Mouse (Mus musculus) intestine, postnatal 0 days (tissue): ENCODE results near the gene Clcn5. TPM values are rescaled to one million over a fixed set of nuclear protein-coding genes. Genes with fewer than 3 reads are reported as not detected.

Experiments used
- ATAC-seq: fragments of 200-750 bp; cut with Nextera tagmentation; 2 replicates; pipeline ENCODE4 v1.8.0; 2017; ENCODE audit warnings: mild to moderate bottlenecking, moderate TSS enrichment, moderate library complexity
- H3K27ac ChIP-seq: fragments of 300-500 bp; sonication (generic); 2 replicates; pipeline ENCODE4 v1.5.1; 2014; ENCODE audit warnings: mild to moderate bottlenecking, low read depth, low read length, moderate library complexity
- H3K27me3 ChIP-seq: fragments of 300-500 bp; sonication (generic); replicated peaks from 2 replicates; pipeline ENCODE4 v1.6.1; 2014; ENCODE audit warnings: low read length, mixed read lengths; ENCODE audit not compliant: control insufficient read depth, insufficient read depth
- H3K36me3 ChIP-seq: fragments of 300-500 bp; sonication (generic); 2 replicates; pipeline ENCODE4 v1.6.1; 2014; ENCODE audit warnings: mild to moderate bottlenecking, moderate library complexity; ENCODE audit not compliant: control insufficient read depth, insufficient read depth
- H3K4me1 ChIP-seq: fragments of 300-500 bp; sonication (generic); replicated peaks from 2 replicates; pipeline ENCODE4 v1.6.1; 2014; ENCODE audit warnings: antibody characterized with exemption, low read length, mixed read lengths; ENCODE audit not compliant: control insufficient read depth, insufficient read depth
- H3K4me2 ChIP-seq: fragments of 300-500 bp; sonication (generic); replicated peaks from 2 replicates; pipeline ENCODE4 v1.6.1; 2014; ENCODE audit warnings: low read depth, mild to moderate bottlenecking, moderate library complexity
- H3K4me3 ChIP-seq: fragments of 300-500 bp; sonication (generic); 2 replicates; pipeline ENCODE4 v1.5.1; 2014; ENCODE audit warnings: low read depth, low read length
- H3K9ac ChIP-seq: fragments of 300-500 bp; sonication (generic); 2 replicates; pipeline ENCODE4 v1.6.1; 2014; ENCODE audit warnings: mild to moderate bottlenecking, low read depth, low read length
- H3K9me3 ChIP-seq: fragments of 300-500 bp; sonication (generic); 2 replicates; pipeline ENCODE4 v1.6.1; 2016; ENCODE audit warnings: mixed run types; ENCODE audit not compliant: control insufficient read depth
- CTCF ChIP-seq: sonication (generic); IDR thresholded peaks from 2 replicates; pipeline ENCODE4 v1.5.1; 2016; ENCODE audit warnings: low read depth, mild to moderate bottlenecking, control low read depth, antibody characterized with exemption, moderate library complexity
- WGBS: fragments of 180-500 bp; shearing (Covaris S2); extraction: QIAGEN DNeasy Blood & Tissue Kit; methylation state at CpG from one replicate; pipeline ENCODE4 v1.1.7; 2014; 5-methylcytosine and 5-hydroxymethylcytosine counted together
- polyA plus RNA-seq: library from polyadenylated mRNA; unstranded; fragments of >200 nt; fragmentation: Nextera tagmentation; extraction: Ambion mirVana; gene quantifications from 2 replicates; pipeline ENCODE4 v1.2.1, GENCODE M21; 2015

Clcn5 gene
- polyA plus RNA-seq, 1 experiment from 2014 or later: 23.2 TPM

GRCm38 (mm10) chrX:7287051-7287734, 32.0 kb downstream of the Clcn5 start:
- Histone ChIP-seq H3K4me3 (no peak overlapping the region), H3K27ac (no peak overlapping the region), H3K27me3 (no peaks in the 10 kb centered on the region), H3K9ac (no peak overlapping the region), H3K9me3 (no peaks in the 10 kb centered on the region), H3K4me2 (no peak overlapping the region), H3K4me1 (no peaks in the 10 kb centered on the region), H3K36me3 (no peaks in the 10 kb centered on the region)
- ATAC-seq: peak; percentile 90
- 44% methylated on average over 2 of the region's 2 CpGs for WGBS
- TF ChIP-seq CTCF: no peak

DNA sequence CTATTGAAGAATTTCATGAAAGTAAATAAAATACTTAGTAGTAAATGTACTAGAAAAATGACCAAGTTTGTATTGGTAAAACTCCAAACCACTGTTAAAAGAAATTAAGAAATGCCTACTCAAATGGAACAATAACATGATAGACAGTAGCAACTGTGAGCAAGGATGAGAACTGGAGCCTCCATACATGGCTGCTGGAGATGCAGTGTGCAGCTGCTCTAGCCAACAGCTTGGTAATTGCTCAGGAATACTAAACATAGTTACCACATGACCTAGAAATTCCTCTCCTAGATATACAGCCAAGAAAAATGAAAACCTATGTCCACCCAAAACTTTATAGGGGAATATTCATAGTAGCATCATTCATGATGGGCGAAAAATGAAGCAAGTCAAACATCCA, 36.5 kb downstream of the Clcn5 start:
- no peak overlapping the region for H3K27ac ChIP-seq

DNA sequence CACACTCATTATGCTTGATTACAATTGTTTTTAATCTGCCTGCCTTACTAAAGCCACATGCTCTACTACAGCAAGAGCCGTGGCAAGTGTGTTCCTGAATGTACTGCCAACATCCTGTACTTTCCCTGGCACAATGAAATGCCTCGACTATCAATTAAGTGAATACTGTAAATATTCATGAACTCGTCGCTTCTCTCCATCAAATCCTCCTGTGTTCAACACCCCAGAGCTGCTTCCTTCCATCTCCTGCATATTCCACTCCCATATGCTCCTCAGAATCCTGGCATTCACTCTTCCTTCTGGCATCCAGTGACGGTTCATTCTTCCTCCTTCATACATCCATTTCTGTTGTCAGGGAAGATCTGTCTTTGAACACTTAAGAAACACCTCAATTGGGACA, 39.4 kb downstream of the Clcn5 start:
- Histone ChIP-seq H3K27ac (no peak overlapping the region), H3K27me3 (no peaks in the 10 kb centered on the region), H3K9me3 (no peaks in the 10 kb centered on the region), H3K9ac (no peak overlapping the region), H3K4me3 (no peak overlapping the region), H3K36me3 (no peaks in the 10 kb centered on the region), H3K4me1 (no peaks in the 10 kb centered on the region), H3K4me2 (no peak overlapping the region)
- WGBS: 79% methylated on average over 5 of the region's 5 CpGs
- no peak for ATAC-seq
- TF ChIP-seq CTCF: no peak

More for the DNA sequence above, 36.5 kb downstream of the Clcn5 start:
- 72% methylated on average over 1 of the region's 1 CpGs for whole genome bisulfite sequencing
- H3K9ac ChIP-seq: no peak overlapping the region
- no peaks in the 10 kb centered on the region for H3K27me3 ChIP-seq
- no peaks in the 10 kb centered on the region for H3K36me3 ChIP-seq
- H3K4me3 ChIP-seq: no peak overlapping the region
- no peak for TF ChIP-seq CTCF
- H3K9me3 ChIP-seq: no peaks in the 10 kb centered on the region
- H3K4me1 ChIP-seq: no peaks in the 10 kb centered on the region
- ATAC-seq: no peak
- no peak overlapping the region for H3K4me2 ChIP-seq

- TF ChIP-seq CTCF: no peak
- ATAC-seq: no peak
- Histone ChIP-seq H3K4me1 (no peaks in the 10 kb centered on the region), H3K36me3 (no peaks in the 10 kb centered on the region), H3K9me3 (no peaks in the 10 kb centered on the region), H3K9ac (no peak overlapping the region), H3K27me3 (no peaks in the 10 kb centered on the region), H3K4me2 (no peak overlapping the region), H3K4me3 (no peak overlapping the region), H3K27ac (no peak overlapping the region)
- 88% methylated on average over 6 of the region's 6 CpGs for WGBS
These were observed 42.6 kb downstream of the Clcn5 start for GRCm38 (mm10) chrX:7276564-7276963.

GRCm38 (mm10) chrX:7261149-7261548, 58.0 kb downstream of the Clcn5 start:
- Histone ChIP-seq H3K4me2 (no peak overlapping the region), H3K9ac (no peak overlapping the region), H3K4me3 (no peak overlapping the region), H3K4me1 (no peaks in the 10 kb centered on the region), H3K36me3 (no peaks in the 10 kb centered on the region), H3K27me3 (no peaks in the 10 kb centered on the region), H3K9me3 (no peaks in the 10 kb centered on the region), H3K27ac (no peak overlapping the region)
- TF ChIP-seq CTCF: no peak
- 92% methylated on average over 5 of the region's 5 CpGs for WGBS
- no peak for ATAC-seq

- no peaks in the 10 kb centered on the region for H3K4me1 ChIP-seq
- H3K27ac ChIP-seq: no peak overlapping the region
- no peaks in the 10 kb centered on the region for H3K27me3 ChIP-seq
- WGBS: 76% methylated on average over 5 of the region's 5 CpGs
- H3K4me2 ChIP-seq: no peak overlapping the region
- no peak overlapping the region for H3K9ac ChIP-seq
- no peak overlapping the region for H3K4me3 ChIP-seq
- H3K36me3 ChIP-seq: no peaks in the 10 kb centered on the region
- ATAC-seq: no peak
- no peak for TF ChIP-seq CTCF
- no peaks in the 10 kb centered on the region for H3K9me3 ChIP-seq
These were observed 58.6 kb downstream of the Clcn5 start for GRCm38 (mm10) chrX:7260400-7261113.
